Mouse (Mus musculus): ENCODE measurements around the gene Aqp9.

Aqp9 gene

GRCm38 (mm10) chr9:71168511-71168910 is at the start of gene Aqp9:
Gene Aqp9, minus strand, starts transcription at chr9:71168682.
- DNase-seq (ENCODE audit: low spot score in 2 of 2): peak in 1 of 2 experiments; percentile 17

- DNase-seq (ENCODE audit: low spot score in 2 of 2): no peak
Observed at GRCm38 (mm10) chr9:71217793-71218095, 49.3 kb upstream of the Aqp9 start.

DNA sequence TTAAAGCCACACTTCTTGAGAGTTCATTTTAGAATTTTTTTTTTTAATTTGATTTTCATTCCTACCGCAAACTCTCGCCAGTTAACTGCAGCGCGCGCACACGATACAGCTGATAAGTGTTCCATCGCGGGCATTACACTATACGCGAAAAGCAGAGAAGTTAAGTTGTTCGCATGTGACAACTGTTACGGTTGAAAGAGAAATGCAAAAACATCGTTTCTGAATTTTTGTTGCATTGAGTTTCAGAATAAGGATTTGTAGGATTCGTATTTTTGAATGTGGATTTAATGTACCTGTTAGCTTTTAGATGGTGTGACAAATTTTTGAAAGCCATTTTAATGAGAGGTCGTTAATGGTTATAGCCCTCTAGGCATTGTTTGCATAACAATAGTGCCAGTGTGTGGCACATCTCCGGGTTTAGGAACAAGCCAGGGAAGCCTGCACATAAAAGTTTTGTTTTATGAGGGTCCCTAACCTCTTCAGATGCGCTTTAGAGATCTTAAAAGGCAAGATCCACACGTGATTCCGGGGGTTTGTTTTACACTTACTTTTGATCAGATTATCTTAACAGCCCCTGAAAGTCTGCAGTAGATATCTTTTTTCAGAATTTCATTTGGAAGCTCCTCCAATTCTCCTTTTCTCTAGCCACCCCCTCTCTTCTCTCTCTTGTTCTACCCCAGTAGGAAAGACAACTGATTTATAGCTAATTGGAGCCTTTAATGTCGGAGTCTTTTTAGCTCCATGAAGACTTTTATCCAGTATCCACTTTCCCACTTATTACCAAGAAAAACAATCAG is 48.7 kb upstream of the Aqp9 start:
- DNase-seq (ENCODE audit: low spot score in 2 of 2): peak in 1 of 2 experiments; percentile 19

- peak; percentile 22 to 23 for DNase-seq (ENCODE audit: low spot score in 2 of 2)
Observed at GRCm38 (mm10) chr9:71216036-71216995, 47.8 kb upstream of the Aqp9 start.

DNA sequence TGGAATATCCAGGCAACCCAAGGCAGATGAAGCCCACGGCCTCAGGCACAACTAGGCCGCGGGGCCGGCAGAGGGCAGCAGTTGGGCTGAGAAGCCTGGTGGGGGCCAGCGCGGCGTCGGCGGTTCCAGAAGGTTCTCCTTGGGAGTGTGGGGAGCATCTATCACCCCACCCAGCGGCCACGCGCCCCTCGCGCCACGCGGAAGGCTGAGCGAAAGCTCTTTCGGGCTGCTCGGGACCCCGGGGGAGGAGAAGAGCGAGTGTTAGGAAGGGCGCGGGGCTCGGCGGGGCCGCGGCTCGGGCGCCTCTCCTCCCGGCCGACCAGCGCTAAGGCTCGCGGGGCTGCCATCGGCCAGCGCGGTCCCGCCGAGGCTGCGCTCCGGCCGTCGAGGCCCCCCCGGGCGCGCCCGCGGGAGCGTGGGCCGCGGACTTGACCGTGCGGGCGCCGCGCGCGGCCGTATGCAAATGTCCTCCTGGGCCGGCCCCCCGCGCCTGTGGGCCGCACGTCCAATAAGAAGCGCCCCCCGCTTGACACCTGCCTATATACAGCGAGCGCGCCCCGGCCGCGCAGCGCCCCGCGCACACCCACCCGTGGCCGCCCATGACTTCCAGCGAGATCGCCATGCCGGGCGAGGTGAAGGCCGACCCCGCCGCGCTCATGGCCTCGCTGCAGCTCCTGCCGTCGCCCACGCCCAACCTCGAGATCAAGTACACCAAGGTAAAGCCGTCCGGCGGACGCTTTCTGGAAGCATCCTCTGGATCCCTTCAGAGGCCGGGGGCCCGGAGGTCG is 47.0 kb upstream of the Aqp9 start, which contains the start of gene Aldh1a2:
Gene Aldh1a2 (plus strand): TSS at position 542 of the 788 bp plus-strand sequence.
- DNase-seq (ENCODE audit: low spot score in 2 of 2): peak; percentile 32 to 67

GRCm38 (mm10) chr9:71213636-71214035 is 45.2 kb upstream of the Aqp9 start:
- peak in 1 of 2 experiments; percentile 23 for DNase-seq (ENCODE audit: low spot score in 2 of 2)

- DNase-seq (ENCODE audit: low spot score in 2 of 2): no peak
Observed at GRCm38 (mm10) chr9:71210870-71211269, 42.4 kb upstream of the Aqp9 start.

- DNase-seq (ENCODE audit: low spot score in 2 of 2): no peak
Observed at GRCm38 (mm10) chr9:71209299-71209698, 40.8 kb upstream of the Aqp9 start.

DNA sequence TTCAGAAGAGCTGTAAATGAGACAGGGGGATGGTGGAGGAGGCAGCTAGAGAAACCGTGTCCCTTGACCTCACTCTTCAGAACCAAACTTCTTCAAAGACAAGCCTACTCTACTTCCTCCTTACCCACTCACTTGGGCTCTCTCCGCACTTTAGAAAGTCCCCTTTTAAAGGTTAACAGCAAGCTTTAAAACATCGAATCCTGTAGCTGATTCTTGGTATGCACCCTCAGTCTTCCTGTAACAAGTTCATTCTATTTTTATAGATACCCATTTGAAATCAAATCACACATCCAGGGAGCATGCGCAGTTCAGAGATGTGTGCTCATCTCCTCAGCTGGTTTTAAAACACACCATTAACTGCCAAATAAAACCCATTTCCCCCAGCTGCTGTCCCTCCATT is 33.8 kb upstream of the Aqp9 start:
- no peak for DNase-seq (ENCODE audit: low spot score in 2 of 2)

DNA sequence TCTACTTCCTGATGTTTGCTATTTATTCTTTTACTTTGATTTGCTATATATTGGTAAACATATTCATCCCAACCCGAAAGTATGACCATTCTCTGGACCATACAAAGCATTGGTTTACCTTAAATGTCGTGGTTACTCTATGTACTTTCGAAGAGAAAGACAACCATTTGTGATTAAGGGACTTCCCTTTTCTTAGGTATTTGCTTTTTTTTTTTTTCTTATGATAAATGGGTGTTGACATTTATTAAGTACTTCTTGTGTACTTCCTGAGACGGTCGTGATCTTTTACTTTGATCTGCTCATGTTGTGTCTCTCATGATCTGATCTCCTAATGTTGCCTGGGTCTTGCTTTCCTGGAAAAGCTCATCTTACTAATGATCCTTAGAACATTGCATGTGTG is 30.3 kb upstream of the Aqp9 start:
- DNase-seq (ENCODE audit: low spot score in 2 of 2): no peak

DNA sequence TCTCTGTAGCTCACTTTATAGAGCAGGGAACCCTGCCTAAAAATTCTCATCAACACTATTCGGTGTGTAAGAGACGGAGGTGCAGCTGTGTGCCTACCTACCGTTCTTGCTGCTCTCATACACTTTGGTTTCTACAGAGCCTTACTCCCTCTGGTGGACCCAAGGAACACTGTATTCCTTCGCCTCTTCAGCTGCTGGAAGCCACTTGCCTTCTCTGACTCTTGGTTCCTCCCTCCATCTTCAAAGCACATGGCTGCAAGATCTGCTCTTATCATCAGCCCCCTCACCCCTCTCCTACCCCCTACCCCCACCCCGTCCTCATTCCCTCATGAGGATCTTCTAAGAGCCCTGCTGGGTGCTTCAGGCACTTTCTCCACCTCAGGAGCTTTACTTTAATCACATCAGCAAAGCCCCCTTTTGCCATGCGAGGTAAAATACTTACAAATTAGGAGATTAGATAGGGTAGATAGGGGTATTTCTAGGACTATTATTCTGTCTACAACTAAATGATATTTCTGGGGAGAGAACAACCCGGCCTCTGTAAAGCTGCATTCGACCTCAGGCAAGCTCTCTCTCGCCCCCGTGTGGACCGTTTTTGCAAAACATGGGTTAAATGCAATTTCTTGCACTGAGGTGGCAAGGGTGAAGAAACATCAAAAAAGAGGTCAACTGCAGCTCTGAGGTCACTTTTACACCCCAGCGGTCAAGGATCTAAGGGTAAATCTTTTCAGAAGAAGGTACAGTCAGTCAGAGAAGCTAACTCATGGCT is 20.3 kb upstream of the Aqp9 start:
- peak; percentile 83 to 91 for DNase-seq (ENCODE audit: low spot score in 2 of 2)

DNA sequence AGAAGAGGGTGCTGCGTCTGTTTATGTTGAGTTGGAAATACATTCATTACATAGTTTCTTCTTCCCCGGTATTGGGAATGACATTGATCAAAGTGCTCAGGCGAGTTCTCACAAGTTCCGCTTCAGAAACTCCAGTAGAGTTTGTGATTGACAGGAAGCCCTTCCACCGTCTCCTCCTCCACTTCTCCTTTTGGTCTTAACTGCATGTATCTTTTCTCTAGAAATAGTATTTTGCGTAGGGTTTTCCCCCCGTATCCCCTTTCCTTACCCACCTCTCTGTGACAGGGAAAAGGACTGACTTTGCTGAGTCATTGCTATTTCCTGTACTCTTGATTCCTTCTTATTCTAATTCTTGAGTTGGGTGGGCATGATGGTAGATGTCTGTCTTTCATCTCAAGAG is 18.9 kb upstream of the Aqp9 start:
- no peak for DNase-seq (ENCODE audit: low spot score in 2 of 2)

DNA sequence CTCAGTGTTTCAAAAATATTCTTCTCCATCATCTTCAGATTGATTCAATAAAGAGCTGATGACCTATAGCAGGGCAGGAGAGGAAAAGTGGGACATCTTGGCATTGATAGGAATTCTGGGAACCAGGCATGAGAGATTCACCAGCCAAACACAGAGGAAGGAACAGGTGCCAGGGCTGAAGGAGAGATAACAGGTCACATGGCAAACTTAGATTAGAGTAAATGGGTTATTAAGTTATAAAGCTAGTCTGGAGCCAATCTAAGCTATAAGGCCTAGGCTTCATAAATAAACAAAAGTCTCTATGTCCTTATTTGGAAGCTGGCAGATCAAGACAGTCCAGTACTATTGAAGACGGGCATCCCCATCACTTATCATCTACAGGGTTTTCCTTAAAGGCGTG is 17.3 kb upstream of the Aqp9 start:
- no peak for DNase-seq (ENCODE audit: low spot score in 2 of 2)

GRCm38 (mm10) chr9:71185285-71185684 is 16.8 kb upstream of the Aqp9 start:
- DNase-seq (ENCODE audit: low spot score in 2 of 2): no peak

DNA sequence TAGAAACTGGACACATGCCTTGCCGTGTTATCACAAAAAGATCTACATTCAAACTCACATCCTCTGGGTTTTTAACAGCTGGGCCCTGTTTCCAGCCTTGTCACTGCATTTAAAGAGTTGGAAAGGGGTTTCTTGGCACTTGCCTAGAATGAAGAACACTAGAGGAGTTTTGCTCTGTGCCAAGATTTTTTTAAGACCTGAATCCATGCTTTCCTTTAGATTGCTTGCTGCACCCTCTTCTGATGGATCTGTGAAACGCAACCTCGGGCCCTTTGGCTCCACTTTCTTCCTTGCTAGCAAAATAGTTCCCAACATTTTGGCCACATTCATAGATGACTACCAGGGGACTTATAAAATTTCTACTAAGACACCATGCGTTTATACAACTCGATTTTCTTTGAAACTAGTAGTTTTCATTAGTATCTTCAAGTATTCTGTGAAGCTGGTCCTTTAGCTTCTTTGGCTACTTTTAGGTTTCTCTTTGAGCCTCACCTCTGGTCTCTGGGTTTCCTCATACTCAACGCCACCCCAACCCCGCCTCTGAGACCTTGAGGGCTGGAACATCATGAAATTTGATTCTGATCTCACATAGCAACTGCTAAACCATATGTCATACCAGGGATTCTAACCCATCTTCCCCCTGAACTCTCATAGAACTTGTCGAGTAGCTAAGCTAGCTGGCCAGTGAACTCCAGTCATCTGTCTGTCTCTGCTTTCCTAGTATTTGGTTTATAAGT is 11.7 kb upstream of the Aqp9 start:
- DNase-seq (ENCODE audit: low spot score in 2 of 2): no peak

DNA sequence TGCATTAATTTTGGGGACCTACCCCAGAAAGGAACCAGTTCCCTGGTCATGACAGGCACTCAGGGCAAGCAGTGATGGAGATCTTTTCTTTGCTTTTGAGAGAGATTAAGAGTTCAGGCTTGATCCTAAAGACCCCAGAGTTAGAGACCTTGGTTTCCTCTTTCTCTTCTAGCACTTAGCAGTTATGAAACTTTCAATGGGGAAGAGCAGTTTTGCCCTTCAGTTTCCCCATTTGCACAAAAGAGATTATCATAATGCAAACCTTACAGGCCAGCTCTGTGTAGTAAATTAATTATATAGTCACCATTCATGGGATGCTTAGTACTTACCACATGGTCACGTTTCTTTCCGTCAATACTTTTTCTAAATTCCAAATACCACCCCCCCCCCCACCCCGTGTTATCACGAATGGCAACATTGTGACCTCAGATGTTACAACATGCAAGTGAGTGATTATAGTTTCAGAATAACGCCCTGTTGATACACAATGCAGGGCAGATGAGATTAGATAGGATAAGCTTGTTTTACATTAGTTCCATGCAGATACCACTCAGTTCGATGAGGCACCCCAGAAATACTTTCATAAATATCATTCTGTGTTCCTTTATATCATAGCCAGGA is 10.9 kb upstream of the Aqp9 start:
- no peak for DNase-seq (ENCODE audit: low spot score in 2 of 2)

- DNase-seq (ENCODE audit: low spot score in 2 of 2): no peak
Observed at GRCm38 (mm10) chr9:71175686-71176085, 7.2 kb upstream of the Aqp9 start.

DNA sequence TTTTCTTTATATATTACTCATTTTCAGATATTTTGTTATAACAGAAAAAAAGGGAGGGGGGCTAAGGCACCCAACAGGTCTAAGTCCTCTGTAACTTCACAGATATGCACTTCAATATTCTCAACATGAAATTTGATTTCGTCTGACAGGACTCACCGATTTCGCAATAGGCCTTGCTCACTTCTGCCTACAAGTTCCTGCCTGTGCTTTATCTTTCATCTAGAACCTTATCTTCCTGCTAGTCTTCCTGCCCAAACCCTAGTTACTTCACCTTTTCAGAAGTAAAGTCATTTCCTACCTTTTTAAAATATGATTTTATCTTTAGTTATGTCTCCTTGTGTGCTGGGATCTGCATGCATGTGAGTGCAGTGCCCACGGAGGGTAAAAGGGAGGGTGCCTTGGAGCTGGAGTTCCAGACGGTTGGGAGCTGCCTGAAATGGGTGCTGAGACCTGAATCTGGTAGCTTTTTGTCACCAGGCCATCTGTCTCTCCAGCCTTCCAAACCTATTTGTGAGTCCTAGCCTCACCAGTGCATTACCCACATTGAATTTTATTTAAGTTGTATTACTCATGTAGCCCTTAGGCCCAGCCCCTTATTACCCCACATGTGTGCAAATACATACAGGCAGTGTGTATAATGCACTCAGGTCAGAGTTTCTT is 6.0 kb upstream of the Aqp9 start:
- no peak for DNase-seq (ENCODE audit: low spot score in 2 of 2)

DNA sequence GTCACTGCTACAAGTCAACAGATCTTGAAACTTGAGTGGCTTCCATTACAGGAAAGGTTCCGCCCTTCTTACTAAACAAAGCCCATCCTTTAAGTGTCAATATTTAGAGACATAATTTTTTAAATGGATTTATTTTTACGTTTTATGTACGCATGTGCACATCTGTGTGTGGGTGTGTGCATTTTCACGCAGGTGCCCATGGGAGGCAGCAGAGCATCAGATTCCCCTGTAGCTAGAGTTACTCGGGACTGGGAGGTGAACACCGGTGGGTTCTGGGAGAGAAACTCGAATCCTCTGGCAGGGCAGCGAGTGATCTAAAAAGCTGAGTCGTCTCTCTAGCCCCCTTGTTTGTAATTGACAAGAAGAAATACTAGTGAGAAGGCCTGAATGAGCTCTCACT is 5.1 kb upstream of the Aqp9 start:
- no peak for DNase-seq (ENCODE audit: low spot score in 2 of 2)
